Mouse (Mus musculus) cortical plate, adult 2 months (tissue): ENCODE measurements around the gene Sufu.

Experiments
- CTCF ChIP-seq: fragments of 200-500 bp; IDR thresholded peaks from 2 replicates; pipeline ENCODE4 v1.5.1; 2011; ENCODE audit warnings: mild to moderate bottlenecking, control low read depth, low read length; ENCODE audit not compliant: insufficient read depth; ENCODE audit errors: extremely low read depth
- POLR2A ChIP-seq: fragments of 200-500 bp; IDR thresholded peaks from 2 replicates; pipeline ENCODE4 v1.6.1; 2011; ENCODE audit warnings: mild to moderate bottlenecking, low read length, control low read depth; ENCODE audit not compliant: insufficient read depth; ENCODE audit errors: extremely low read depth

DNA sequence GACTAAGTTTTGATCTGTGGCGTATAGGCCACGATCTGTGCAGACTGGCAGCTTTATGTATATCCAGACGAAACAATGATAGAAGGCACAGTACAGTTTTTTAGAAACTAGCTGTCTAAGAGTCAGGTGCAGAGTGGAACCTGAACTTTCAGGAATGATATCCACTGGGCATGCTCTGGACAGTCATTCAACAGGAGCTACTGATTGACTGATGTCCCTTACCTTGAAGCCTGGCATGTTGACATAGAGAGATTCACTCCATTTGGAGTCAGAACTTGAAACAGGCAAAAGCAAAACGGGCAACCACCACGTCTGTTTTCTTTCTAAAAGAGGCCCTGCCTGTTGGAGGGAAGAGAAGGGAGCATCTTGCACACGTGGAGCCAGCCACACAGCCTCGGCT, 3.9 kb downstream of the Sufu start:
- TF ChIP-seq POLR2A, result no peak
- TF ChIP-seq CTCF, result no peak
